Mouse (Mus musculus) intestine, postnatal 0 days (tissue): ENCODE data around the gene Tmem221. TPM values are rescaled to one million over a fixed set of nuclear protein-coding genes. Genes with fewer than 3 reads are reported as not detected.

ENCODE experiments used
- ATAC-seq: fragments of 200-750 bp; cut with Nextera tagmentation; 2 replicates; pipeline ENCODE4 v1.8.0; 2017; ENCODE audit warnings: mild to moderate bottlenecking, moderate TSS enrichment, moderate library complexity
- H3K27ac ChIP-seq: fragments of 300-500 bp; sonication (generic); 2 replicates; pipeline ENCODE4 v1.5.1; 2014; ENCODE audit warnings: mild to moderate bottlenecking, low read depth, low read length, moderate library complexity
- H3K27me3 ChIP-seq: fragments of 300-500 bp; sonication (generic); replicated peaks from 2 replicates; pipeline ENCODE4 v1.6.1; 2014; ENCODE audit warnings: low read length, mixed read lengths; ENCODE audit not compliant: control insufficient read depth, insufficient read depth
- H3K36me3 ChIP-seq: fragments of 300-500 bp; sonication (generic); 2 replicates; pipeline ENCODE4 v1.6.1; 2014; ENCODE audit warnings: mild to moderate bottlenecking, moderate library complexity; ENCODE audit not compliant: control insufficient read depth, insufficient read depth
- H3K4me1 ChIP-seq: fragments of 300-500 bp; sonication (generic); replicated peaks from 2 replicates; pipeline ENCODE4 v1.6.1; 2014; ENCODE audit warnings: antibody characterized with exemption, low read length, mixed read lengths; ENCODE audit not compliant: control insufficient read depth, insufficient read depth
- H3K4me2 ChIP-seq: fragments of 300-500 bp; sonication (generic); replicated peaks from 2 replicates; pipeline ENCODE4 v1.6.1; 2014; ENCODE audit warnings: low read depth, mild to moderate bottlenecking, moderate library complexity
- H3K4me3 ChIP-seq: fragments of 300-500 bp; sonication (generic); 2 replicates; pipeline ENCODE4 v1.5.1; 2014; ENCODE audit warnings: low read depth, low read length
- H3K9ac ChIP-seq: fragments of 300-500 bp; sonication (generic); 2 replicates; pipeline ENCODE4 v1.6.1; 2014; ENCODE audit warnings: mild to moderate bottlenecking, low read depth, low read length
- H3K9me3 ChIP-seq: fragments of 300-500 bp; sonication (generic); 2 replicates; pipeline ENCODE4 v1.6.1; 2016; ENCODE audit warnings: mixed run types; ENCODE audit not compliant: control insufficient read depth
- CTCF ChIP-seq: sonication (generic); IDR thresholded peaks from 2 replicates; pipeline ENCODE4 v1.5.1; 2016; ENCODE audit warnings: low read depth, mild to moderate bottlenecking, control low read depth, antibody characterized with exemption, moderate library complexity
- WGBS: fragments of 180-500 bp; shearing (Covaris S2); extraction: QIAGEN DNeasy Blood & Tissue Kit; methylation state at CpG from one replicate; pipeline ENCODE4 v1.1.7; 2014; 5-methylcytosine and 5-hydroxymethylcytosine counted together
- polyA plus RNA-seq: library from polyadenylated mRNA; unstranded; fragments of >200 nt; fragmentation: Nextera tagmentation; extraction: Ambion mirVana; gene quantifications from 2 replicates; pipeline ENCODE4 v1.2.1, GENCODE M21; 2015

The Tmem221 gene
- polyA plus RNA-seq, 1 experiment from 2014 or later = 0.66 TPM

DNA sequence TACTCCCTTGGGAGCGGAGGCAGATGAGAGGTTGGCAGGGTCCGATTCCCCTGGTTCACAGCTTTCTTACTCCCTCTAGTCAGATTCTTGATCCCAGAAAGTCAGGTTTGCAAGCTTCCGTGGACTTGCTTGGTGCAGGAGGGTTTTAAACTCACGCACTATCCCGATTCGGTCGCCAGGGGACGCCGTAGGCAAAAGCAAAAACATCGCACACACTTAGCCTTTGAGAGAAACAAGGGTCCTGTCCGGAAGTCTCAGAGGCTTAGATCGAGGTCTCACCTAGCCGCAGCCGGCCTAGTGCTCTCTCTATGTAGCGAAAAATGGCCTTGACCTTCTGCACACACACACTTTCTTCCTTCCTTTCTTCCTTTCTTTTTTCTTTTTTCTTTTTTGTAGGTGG is 2.7 kb upstream of the Tmem221 start:
- no peak for ATAC-seq
- Histone ChIP-seq H3K27me3 (peaks cover 50% of the 10 kb centered on the region), H3K4me1 (peaks cover 5% of the 10 kb centered on the region), H3K9ac (no peak overlapping the region), H3K4me3 (no peak overlapping the region), H3K9me3 (no peaks in the 10 kb centered on the region; the same call in 1 of the 2 replicates), H3K36me3 (no peaks in the 10 kb centered on the region), H3K27ac (no peak overlapping the region), H3K4me2 (no peak overlapping the region)
- WGBS = 3% methylated on average over 15 of the region's 15 CpGs
- peak; percentile 95 for TF ChIP-seq CTCF

- Histone ChIP-seq H3K27ac (no peak overlapping the region), H3K4me2 (no peak overlapping the region), H3K36me3 (no peaks in the 10 kb centered on the region), H3K4me3 (no peak overlapping the region), H3K27me3 (peaks cover 50% of the 10 kb centered on the region), H3K9ac (no peak overlapping the region), H3K4me1 (peaks cover 5% of the 10 kb centered on the region), H3K9me3 (no peaks in the 10 kb centered on the region; the same call in 1 of the 2 replicates)
- 82% methylated on average over 5 of the region's 5 CpGs for WGBS
- no peak for TF ChIP-seq CTCF
- no peak for ATAC-seq
Observed at GRCm38 (mm10) chr8:71560765-71561164, 2.1 kb upstream of the Tmem221 start.

DNA sequence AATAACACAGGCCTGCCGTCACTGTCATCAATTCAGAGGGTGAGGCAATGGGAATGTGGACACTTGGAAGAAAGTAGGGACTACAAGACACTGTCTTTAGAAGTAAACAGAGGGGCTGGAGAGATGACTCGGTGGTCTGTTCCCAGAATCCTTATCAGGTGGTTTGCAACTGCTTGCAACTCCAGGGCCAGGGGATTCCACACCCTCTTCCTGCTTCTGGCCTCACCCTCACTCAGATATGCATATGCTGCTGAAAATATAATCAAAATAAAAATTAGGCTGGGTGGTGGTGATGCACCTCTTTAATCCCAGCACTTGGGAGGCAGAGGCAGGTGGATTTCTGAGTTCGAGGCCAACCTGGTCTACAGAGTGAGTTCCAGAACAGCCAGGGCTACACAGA is 1.4 kb upstream of the Tmem221 start:
- no peak for TF ChIP-seq CTCF
- 74% methylated on average over 3 of the region's 3 CpGs for whole genome bisulfite sequencing
- H3K9me3 ChIP-seq = no peaks in the 10 kb centered on the region; the same call in 1 of the 2 replicates
- ATAC-seq = no peak
- peaks cover 5% of the 10 kb centered on the region for H3K4me1 ChIP-seq
- no peak overlapping the region for H3K4me3 ChIP-seq
- peaks cover 55% of the 10 kb centered on the region for H3K27me3 ChIP-seq
- H3K27ac ChIP-seq = no peak overlapping the region
- H3K4me2 ChIP-seq = no peak overlapping the region
- H3K9ac ChIP-seq = no peak overlapping the region
- H3K36me3 ChIP-seq = no peaks in the 10 kb centered on the region

DNA sequence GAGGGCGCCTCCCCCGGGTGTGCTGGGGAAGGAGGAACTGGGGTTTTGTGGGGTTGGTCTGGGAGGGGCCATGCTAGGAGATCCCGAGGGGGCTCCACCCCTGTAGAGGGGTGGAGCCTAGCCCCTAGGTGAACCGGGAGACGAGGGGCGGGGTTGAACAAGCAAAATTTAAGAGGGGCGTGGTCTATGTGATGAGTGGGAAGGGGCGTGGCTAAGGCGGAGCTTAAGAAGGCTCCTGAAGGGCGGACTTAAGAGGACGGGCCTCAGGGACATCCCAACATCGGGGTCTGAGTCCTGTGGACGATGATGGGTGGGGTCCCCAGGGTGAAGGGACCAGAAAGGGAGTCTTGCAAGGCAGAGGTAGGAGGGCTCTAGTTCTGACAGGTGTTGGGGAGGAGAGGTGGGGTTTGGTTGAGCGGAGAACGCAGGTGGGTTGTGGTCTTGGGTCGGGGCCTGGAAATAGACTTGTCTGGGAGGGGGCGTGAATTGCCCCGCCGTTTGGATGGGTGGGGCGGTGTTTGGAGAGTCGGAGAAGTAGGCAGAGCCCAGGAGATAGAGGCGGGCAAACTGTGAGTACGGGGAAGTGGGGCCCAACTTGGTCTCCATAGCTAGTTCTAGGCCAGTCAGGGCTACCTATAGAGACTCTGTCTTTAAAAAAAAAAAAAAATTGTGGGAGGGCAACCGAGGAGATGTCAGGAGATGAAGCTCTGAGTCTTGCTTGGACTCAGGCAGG is 453 bp upstream of the Tmem221 start:
- 2% methylated on average over 24 of the region's 24 CpGs for WGBS
- peak; percentile 19; the same call in 1 of the 2 replicates for TF ChIP-seq CTCF
- Histone ChIP-seq H3K4me3 (peak overlapping the region; percentile 49), H3K4me2 (peak overlapping the region; percentile 85), H3K36me3 (no peaks in the 10 kb centered on the region), H3K27ac (no peak overlapping the region), H3K27me3 (peaks cover 55% of the 10 kb centered on the region), H3K9ac (peak overlapping the region; percentile 26; the same call in 1 of the 2 replicates), H3K4me1 (peaks cover 5% of the 10 kb centered on the region), H3K9me3 (no peaks in the 10 kb centered on the region; the same call in 1 of the 2 replicates)
- peak; percentile 23 for ATAC-seq

DNA sequence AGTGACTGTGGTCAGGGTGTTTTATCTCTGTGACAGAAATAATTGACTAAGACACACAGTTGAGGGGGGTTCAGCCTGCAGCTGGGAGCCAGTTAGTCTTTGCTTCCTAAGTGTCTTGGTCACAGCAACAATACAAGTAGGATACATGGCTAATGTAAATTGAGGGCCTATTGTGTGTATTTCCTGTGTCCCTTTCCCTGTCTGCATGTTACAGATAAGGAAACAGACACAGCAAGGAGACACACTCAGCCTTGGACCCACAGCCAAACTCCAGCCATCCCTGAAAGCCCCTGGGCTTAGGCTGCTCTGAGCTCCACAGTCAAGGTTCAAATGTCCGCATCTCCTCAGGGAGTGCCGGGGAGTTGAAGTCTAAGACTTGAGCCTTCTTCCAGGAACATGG is 4.0 kb downstream of the Tmem221 start:
- H3K27ac ChIP-seq = no peak overlapping the region
- 69% methylated on average over 2 of the region's 2 CpGs for WGBS
- H3K4me3 ChIP-seq = no peak overlapping the region

DNA sequence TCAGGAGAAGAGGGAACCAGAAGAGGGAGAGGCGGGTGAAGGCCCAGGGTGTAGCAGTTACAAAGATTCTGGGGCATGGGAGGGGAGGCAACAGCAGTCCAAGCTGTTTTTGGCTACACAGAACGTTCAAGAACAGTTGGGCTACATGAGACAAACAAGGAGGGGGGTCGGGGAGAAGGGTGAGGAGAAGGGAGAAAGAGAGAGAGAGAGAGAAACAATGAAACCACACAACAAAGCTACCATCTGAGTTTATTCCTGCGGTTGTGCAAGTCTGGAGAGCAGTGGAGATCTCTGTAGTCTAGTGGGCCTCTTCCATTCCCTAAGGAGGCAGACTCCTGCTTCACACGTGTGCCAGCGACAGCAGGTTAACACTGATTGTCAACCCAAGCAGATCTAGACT is 4.7 kb downstream of the Tmem221 start:
- Histone ChIP-seq H3K4me1 (no peaks in the 10 kb centered on the region), H3K27ac (no peak overlapping the region), H3K4me2 (no peak overlapping the region), H3K9me3 (no peaks in the 10 kb centered on the region), H3K4me3 (no peak overlapping the region), H3K9ac (no peak overlapping the region), H3K27me3 (peaks cover 23% of the 10 kb centered on the region), H3K36me3 (0 out of 2 replicates have a peak, but pooled peaks cover 6% of the 10 kb centered on the region)
- TF ChIP-seq CTCF = no peak
- ATAC-seq = no peak
- WGBS = 66% methylated on average over 6 of the region's 6 CpGs

More for the DNA sequence above, 4.0 kb downstream of the Tmem221 start:
- Histone ChIP-seq H3K4me1 (no peaks in the 10 kb centered on the region), H3K9ac (no peak overlapping the region), H3K36me3 (0 out of 2 replicates have a peak, but pooled peaks cover under 1% of the 10 kb centered on the region), H3K9me3 (no peaks in the 10 kb centered on the region), H3K4me2 (no peak overlapping the region), H3K27me3 (peaks cover 30% of the 10 kb centered on the region)
- TF ChIP-seq CTCF = no peak
- ATAC-seq = no peak
